Mouse (Mus musculus) heart, embryonic 12.5 days (tissue): ENCODE data around the gene Daam1. TPM values are rescaled to one million over a fixed set of nuclear protein-coding genes. Genes with fewer than 3 reads are reported as not detected.
"Not testable (repeated sequence)": the region's sequence is repeated elsewhere in the genome, so short reads cannot be mapped to it uniquely, and the experiment has no call there.

Experiments
- ATAC-seq: fragments of 200-750 bp; cut with Nextera tagmentation; 2 replicates; pipeline ENCODE4 v1.8.0; 2017; ENCODE audit warnings: moderate TSS enrichment, moderate library complexity; ENCODE audit not compliant: insufficient number of reproducible peaks, low FRiP score
- H3K27ac ChIP-seq: fragments of 300-500 bp; sonication (generic); 2 replicates; pipeline ENCODE4 v1.5.1; 2016; ENCODE audit warnings: mild to moderate bottlenecking, moderate library complexity; ENCODE audit not compliant: poor library complexity, severe bottlenecking
- H3K27me3 ChIP-seq: fragments of 300-500 bp; sonication (generic); replicated peaks from 2 replicates; pipeline ENCODE4 v1.6.1; 2016; ENCODE audit warnings: mild to moderate bottlenecking, moderate library complexity
- H3K36me3 ChIP-seq: fragments of 300-500 bp; sonication (generic); 2 replicates; pipeline ENCODE4 v1.6.1; 2016; ENCODE audit warnings: mild to moderate bottlenecking, moderate library complexity
- H3K4me1 ChIP-seq: fragments of 300-500 bp; sonication (generic); replicated peaks from 2 replicates; pipeline ENCODE4 v1.6.1; 2016; ENCODE audit warnings: mild to moderate bottlenecking
- H3K4me2 ChIP-seq: fragments of 300-500 bp; sonication (generic); 2 replicates; pipeline ENCODE4 v1.6.1; 2016; ENCODE audit warnings: mild to moderate bottlenecking, moderate library complexity
- H3K4me3 ChIP-seq: fragments of 300-500 bp; sonication (generic); 2 replicates; pipeline ENCODE4 v1.5.1; 2016; ENCODE audit warnings: mild to moderate bottlenecking
- H3K9ac ChIP-seq: fragments of 300-500 bp; sonication (generic); 2 replicates; pipeline ENCODE4 v1.6.1; 2016; ENCODE audit warnings: mild to moderate bottlenecking, moderate library complexity
- H3K9me3 ChIP-seq: fragments of 300-500 bp; sonication (generic); replicated peaks from 2 replicates; pipeline ENCODE4 v1.6.1; 2016; ENCODE audit warnings: mild to moderate bottlenecking, moderate library complexity
- WGBS: fragments of 180-500 bp; shearing (Covaris S2); methylation state at CpG from one replicate; pipeline ENCODE4 v1.1.7; 2016; 5-methylcytosine and 5-hydroxymethylcytosine counted together
- polyA plus RNA-seq: library from polyadenylated mRNA; unstranded; fragments of >200 nt; fragmentation: Nextera tagmentation; extraction: Ambion mirVana; gene quantifications from 2 replicates; pipeline ENCODE4 v1.2.1, GENCODE M21; 2016

The Daam1 gene
- polyA plus RNA-seq, 1 experiment from 2014 or later, result 23.1 TPM

- H3K9ac ChIP-seq, H3K9me3 ChIP-seq, ATAC-seq, H3K4me3 ChIP-seq, H3K4me2 ChIP-seq, H3K27ac ChIP-seq, H3K27me3 ChIP-seq, H3K36me3 ChIP-seq: not testable (repeated sequence)
- WGBS, result 90% methylated on average over 4 of the region's 4 CpGs
- H3K4me1 ChIP-seq, result peaks cover 59% of the 10 kb centered on the region
Measured at GRCm38 (mm10) chr12:71846416-71846815, 15.5 kb downstream of the Daam1 start.

- not testable (repeated sequence) for H3K9me3 ChIP-seq, H3K4me2 ChIP-seq, H3K27me3 ChIP-seq, H3K36me3 ChIP-seq, H3K27ac ChIP-seq, H3K9ac ChIP-seq, H3K4me3 ChIP-seq, ATAC-seq
- H3K4me1 ChIP-seq, result peaks cover 52% of the 10 kb centered on the region
- WGBS, result 84% methylated on average over 6 of the region's 6 CpGs
Measured at GRCm38 (mm10) chr12:71847024-71847423, 16.1 kb downstream of the Daam1 start.

- no peak for ATAC-seq
- Histone ChIP-seq H3K27me3 (no peaks in the 10 kb centered on the region), H3K4me3 (no peak overlapping the region), H3K9me3 (no peaks in the 10 kb centered on the region), H3K4me2 (no peak overlapping the region), H3K36me3 (peaks cover 8% of the 10 kb centered on the region; the same call in 1 of the 2 replicates), H3K4me1 (peaks cover 49% of the 10 kb centered on the region), H3K9ac (no peak overlapping the region), H3K27ac (peak overlapping the region; percentile 66)
- WGBS, result 50% methylated on average over 5 of the region's 5 CpGs
Measured at GRCm38 (mm10) chr12:71847617-71848016, 16.7 kb downstream of the Daam1 start.

GRCm38 (mm10) chr12:71848037-71848776 lies 17.3 kb downstream of the Daam1 start:
- H3K9ac ChIP-seq, result no peak overlapping the region
- no peaks in the 10 kb centered on the region for H3K9me3 ChIP-seq
- no peak for ATAC-seq
- H3K36me3 ChIP-seq, result peaks cover 4% of the 10 kb centered on the region; the same call in 1 of the 2 replicates
- H3K4me1 ChIP-seq, result peaks cover 48% of the 10 kb centered on the region
- peak overlapping the region; percentile 66 for H3K27ac ChIP-seq
- H3K4me3 ChIP-seq, result no peak overlapping the region
- no peak overlapping the region for H3K4me2 ChIP-seq
- H3K27me3 ChIP-seq, result no peaks in the 10 kb centered on the region
- WGBS, result 30% methylated on average over 5 of the region's 5 CpGs

GRCm38 (mm10) chr12:71849051-71849450 lies 18.2 kb downstream of the Daam1 start:
- peaks cover 54% of the 10 kb centered on the region for H3K4me1 ChIP-seq
- H3K4me3 ChIP-seq, result no peak overlapping the region
- no peaks in the 10 kb centered on the region for H3K9me3 ChIP-seq
- no peak overlapping the region for H3K9ac ChIP-seq
- H3K36me3 ChIP-seq, result peaks cover 4% of the 10 kb centered on the region; the same call in 1 of the 2 replicates
- H3K27ac ChIP-seq, result 0 out of 2 replicates have a peak overlapping the region, but pooled peaks have one; percentile 66
- no peak for ATAC-seq
- 88% methylated on average over 7 of the region's 7 CpGs for WGBS
- H3K27me3 ChIP-seq, result no peaks in the 10 kb centered on the region
- H3K4me2 ChIP-seq, result no peak overlapping the region

- no peak for ATAC-seq
- Histone ChIP-seq H3K9me3 (no peaks in the 10 kb centered on the region), H3K4me3 (no peak overlapping the region), H3K27ac (0 out of 2 replicates have a peak overlapping the region, but pooled peaks have one; percentile 54), H3K9ac (no peak overlapping the region), H3K4me1 (peaks cover 61% of the 10 kb centered on the region), H3K36me3 (peaks cover 4% of the 10 kb centered on the region; the same call in 1 of the 2 replicates), H3K27me3 (no peaks in the 10 kb centered on the region), H3K4me2 (no peak overlapping the region)
- 85% methylated on average over 5 of the region's 5 CpGs for WGBS
Measured at GRCm38 (mm10) chr12:71850135-71850534, 19.3 kb downstream of the Daam1 start.

- H3K9ac ChIP-seq, result no peak overlapping the region
- H3K9me3 ChIP-seq, result no peaks in the 10 kb centered on the region
- peaks cover 80% of the 10 kb centered on the region for H3K4me1 ChIP-seq
- 0 out of 2 replicates have a peak overlapping the region, but pooled peaks have one; percentile 35 for H3K27ac ChIP-seq
- no peak for ATAC-seq
- 66% methylated on average over 7 of the region's 7 CpGs for WGBS
- no peaks in the 10 kb centered on the region for H3K27me3 ChIP-seq
- no peak overlapping the region for H3K4me3 ChIP-seq
- peaks cover 6% of the 10 kb centered on the region; the same call in 1 of the 2 replicates for H3K36me3 ChIP-seq
- H3K4me2 ChIP-seq, result no peak overlapping the region
Measured at GRCm38 (mm10) chr12:71852678-71853077, 21.8 kb downstream of the Daam1 start.

GRCm38 (mm10) chr12:71853694-71854093 lies 22.8 kb downstream of the Daam1 start:
- WGBS, result 27% methylated on average over 3 of the region's 3 CpGs
- Histone ChIP-seq H3K4me3 (no peak overlapping the region), H3K9me3 (no peaks in the 10 kb centered on the region), H3K9ac (0 out of 2 replicates have a peak overlapping the region, but pooled peaks have one; percentile 10), H3K36me3 (peaks cover 11% of the 10 kb centered on the region; the same call in 1 of the 2 replicates), H3K4me1 (peaks cover 81% of the 10 kb centered on the region), H3K27me3 (no peaks in the 10 kb centered on the region), H3K4me2 (peak overlapping the region; percentile 12), H3K27ac (peak overlapping the region; percentile 88)
- peak; percentile 54; the same call in 1 of the 2 replicates for ATAC-seq

- peak overlapping the region; percentile 88 for H3K27ac ChIP-seq
- 56% methylated on average over 6 of the region's 6 CpGs for WGBS
- no peak for ATAC-seq
- no peak overlapping the region for H3K4me3 ChIP-seq
- H3K9me3 ChIP-seq, result no peaks in the 10 kb centered on the region
- H3K4me1 ChIP-seq, result peaks cover 81% of the 10 kb centered on the region
- no peak overlapping the region for H3K9ac ChIP-seq
- H3K27me3 ChIP-seq, result no peaks in the 10 kb centered on the region
- H3K4me2 ChIP-seq, result no peak overlapping the region
- peaks cover 11% of the 10 kb centered on the region; the same call in 1 of the 2 replicates for H3K36me3 ChIP-seq
Measured at GRCm38 (mm10) chr12:71854191-71854590, 23.3 kb downstream of the Daam1 start.

GRCm38 (mm10) chr12:71855730-71856479 lies 25.0 kb downstream of the Daam1 start:
- Histone ChIP-seq H3K27ac (peak overlapping the region; percentile 88), H3K27me3 (no peaks in the 10 kb centered on the region), H3K4me1 (peaks cover 87% of the 10 kb centered on the region), H3K36me3 (peaks cover 24% of the 10 kb centered on the region), H3K4me2 (peak overlapping the region; percentile 36), H3K4me3 (no peak overlapping the region), H3K9me3 (no peaks in the 10 kb centered on the region), H3K9ac (peak overlapping the region; percentile 46; the same call in 1 of the 2 replicates)
- 21% methylated on average over 10 of the region's 10 CpGs for WGBS
- ATAC-seq, result peak; percentile 65

GRCm38 (mm10) chr12:71856480-71856754 lies 25.5 kb downstream of the Daam1 start:
- Histone ChIP-seq H3K4me2 (peak overlapping the region; percentile 36), H3K27me3 (no peaks in the 10 kb centered on the region)
- ATAC-seq, result no peak

More at GRCm38 (mm10) chr12:71856480-71856754, 25.5 kb downstream of the Daam1 start:
- no peak overlapping the region for H3K4me3 ChIP-seq
- H3K9ac ChIP-seq, result peak overlapping the region; percentile 46; the same call in 1 of the 2 replicates
- peaks cover 88% of the 10 kb centered on the region for H3K4me1 ChIP-seq
- no peaks in the 10 kb centered on the region for H3K9me3 ChIP-seq
- peak overlapping the region; percentile 88 for H3K27ac ChIP-seq
- H3K36me3 ChIP-seq, result peaks cover 29% of the 10 kb centered on the region
